Mouse (Mus musculus) erythroblast, embryonic 14.5 days (primary cell): Measurements from ENCODE around the gene Abr.

Source experiments
- GATA1 ChIP-seq: IDR thresholded peaks from 2 replicates; pipeline ENCODE4 v1.6.1; 2012; ENCODE audit warnings: low read length, inconsistent platforms, mixed read lengths
- TAL1 ChIP-seq: IDR thresholded peaks from 3 replicates; pipeline ENCODE4 v1.6.1; 2012; ENCODE audit warnings: low read length, inconsistent platforms, mixed read lengths

GRCm38 (mm10) chr11:76469311-76469998 is 152.7 kb downstream of the Abr start:
- TF ChIP-seq TAL1 (no peak), GATA1 (no peak)
